Mouse (Mus musculus) urinary bladder, postnatal 25 days (tissue): ENCODE measurements at regions not wholly inside any gene's neighbourhood (a gene's known extent, or its start where the extent isn't known, plus 50 kb on each side); places are given as distances from the start of the nearest gene placed in this dataset.

Source experiments
- DNase-seq: peaks from one replicate; pipeline ENCODE4 v3.0.0; 2022; ENCODE audit warnings: low spot score

GRCm38 (mm10) chr6:93026068-93027022, 83.1 kb upstream of the Adamts9 start:
- DNase-seq = peak; percentile 8

DNA sequence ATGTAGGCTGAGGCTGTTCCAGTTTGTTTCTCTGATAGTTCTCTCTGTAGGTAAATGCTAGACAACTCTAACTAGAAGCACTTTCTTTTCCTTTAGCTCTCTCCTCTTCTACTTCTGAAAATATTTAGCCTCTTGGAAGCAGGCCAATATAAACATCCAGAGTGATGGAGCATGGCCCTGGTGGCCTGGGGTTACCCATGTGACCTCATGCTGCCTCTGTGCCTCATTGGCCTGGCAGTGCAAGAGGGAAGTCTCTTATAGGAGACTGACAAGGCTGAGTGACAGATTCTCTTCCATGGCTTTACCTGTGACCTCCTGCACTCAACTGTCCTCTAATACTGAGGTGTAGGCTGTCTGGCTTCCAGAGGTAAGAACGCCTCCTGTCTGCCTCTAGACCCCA, 71.2 kb upstream of the Adamts9 start:
- DNase-seq = no peak

DNA sequence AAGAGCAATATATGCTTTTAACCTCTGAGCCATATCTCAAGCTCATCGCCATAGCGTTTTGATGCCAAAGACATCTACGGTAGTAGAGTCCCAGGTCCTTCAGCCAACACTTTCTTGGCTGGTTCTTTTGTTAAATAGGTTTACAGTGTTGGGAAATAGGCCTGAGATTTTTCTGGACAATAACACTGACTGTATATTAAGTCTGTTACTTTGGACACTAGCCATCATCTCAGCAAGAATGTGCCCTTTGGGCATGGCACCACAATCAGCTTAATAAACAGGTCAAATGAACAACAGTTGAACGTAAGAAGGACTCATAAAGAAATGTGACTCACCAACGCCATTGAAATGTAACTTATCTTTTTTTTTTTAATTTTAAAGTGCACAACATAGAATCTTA, 68.6 kb upstream of the Adamts9 start:
- DNase-seq = no peak

GRCm38 (mm10) chr6:93004587-93005240, 61.4 kb upstream of the Adamts9 start:
- DNase-seq = no peak

GRCm38 (mm10) chr6:93003812-93004211, 60.5 kb upstream of the Adamts9 start:
- no peak for DNase-seq

DNA sequence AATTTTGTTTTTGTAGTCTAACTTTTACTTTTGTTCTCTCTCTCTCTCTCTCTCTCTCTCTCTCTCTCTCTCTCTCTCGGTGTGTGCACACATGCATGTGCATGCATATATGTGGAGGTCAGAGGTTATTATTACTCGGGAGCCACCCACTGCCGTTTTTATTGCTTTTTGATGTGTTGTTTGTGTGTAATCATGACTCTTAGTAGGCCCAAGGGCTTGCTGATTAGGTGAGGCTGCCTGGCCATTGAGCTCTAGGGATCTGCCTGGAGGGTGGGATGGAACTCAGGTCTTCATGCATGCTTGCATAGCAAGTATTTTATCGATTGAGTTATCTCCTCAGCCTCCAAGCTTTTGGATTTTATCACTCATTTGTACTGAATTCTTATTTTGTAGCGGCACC, 50.4 kb upstream of the Adamts9 start:
- DNase-seq = no peak
